Mouse (Mus musculus): ENCODE data around the gene Rsbn1. TPM values are rescaled to one million over a fixed set of nuclear protein-coding genes. Genes with fewer than 3 reads are reported as not detected.

Rsbn1 gene
- polyA plus RNA-seq, 1 experiment from 2014 or later: 21.1 TPM

GRCm38 (mm10) chr3:103984556-103984955 lies 70.6 kb downstream of the Rsbn1 start:
- no peak overlapping the region for H3K4me2 ChIP-seq
- H3K4me3 ChIP-seq (ENCODE audit: low read depth, low read length): no peak overlapping the region
- no peak overlapping the region for H3K27ac ChIP-seq (ENCODE audit: low read depth, low read length)
- H3K9me3 ChIP-seq (ENCODE audit: control insufficient read depth, low read length): no peaks in the 10 kb centered on the region
- ATAC-seq (ENCODE audit: low FRiP score) (no peak), DNase-seq (ENCODE audit: low spot score, missing footprints) (no peak)
- 74% methylated on average over 4 of the region's 4 CpGs for WGBS
- no peaks in the 10 kb centered on the region for H3K36me3 ChIP-seq (ENCODE audit: control insufficient read depth, insufficient read depth, low read length)
- no peaks in the 10 kb centered on the region for H3K4me1 ChIP-seq (ENCODE audit: control insufficient read depth, insufficient read depth, low read length)
- no peaks in the 10 kb centered on the region for H3K27me3 ChIP-seq (ENCODE audit: control insufficient read depth, insufficient read depth, low read length)
- H3K9ac ChIP-seq (ENCODE audit: low read length): no peak overlapping the region

DNA sequence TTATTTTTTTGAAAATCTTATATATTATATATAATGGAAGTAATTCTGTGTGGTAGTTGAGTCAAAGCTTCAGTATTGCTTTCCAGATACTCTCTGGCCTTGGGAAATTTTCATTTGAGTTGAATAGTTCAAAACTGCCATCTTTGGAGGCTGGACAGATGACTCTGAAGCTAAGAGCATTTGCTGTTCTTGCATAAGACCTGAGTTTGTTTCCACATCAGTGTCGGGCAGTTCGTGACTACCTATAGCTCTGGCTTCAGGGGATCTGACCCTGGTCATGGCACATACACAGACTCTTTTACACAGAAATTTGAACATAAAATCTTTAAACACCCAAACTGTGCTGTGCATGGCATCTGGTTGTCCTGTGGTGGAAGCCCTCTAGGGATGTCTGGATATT lies 71.3 kb downstream of the Rsbn1 start:
- Histone ChIP-seq H3K9ac (ENCODE audit: low read length) (no peak overlapping the region), H3K4me2 (no peak overlapping the region), H3K27me3 (ENCODE audit: control insufficient read depth, insufficient read depth, low read length) (no peaks in the 10 kb centered on the region), H3K4me1 (ENCODE audit: control insufficient read depth, insufficient read depth, low read length) (no peaks in the 10 kb centered on the region), H3K9me3 (ENCODE audit: control insufficient read depth, low read length) (no peaks in the 10 kb centered on the region), H3K36me3 (ENCODE audit: control insufficient read depth, insufficient read depth, low read length) (peaks cover under 1% of the 10 kb centered on the region; the same call in 1 of the 2 replicates), H3K27ac (ENCODE audit: low read depth, low read length) (no peak overlapping the region), H3K4me3 (ENCODE audit: low read depth, low read length) (no peak overlapping the region)
- WGBS: 94% methylated on average over 2 of the region's 2 CpGs
- DNase-seq (ENCODE audit: low spot score, missing footprints) (no peak), ATAC-seq (ENCODE audit: low FRiP score) (no peak)

GRCm38 (mm10) chr3:103987831-103988432 lies 74.0 kb downstream of the Rsbn1 start:
- Histone ChIP-seq H3K27ac (ENCODE audit: low read depth, low read length) (no peak overlapping the region), H3K4me2 (no peak overlapping the region), H3K36me3 (ENCODE audit: control insufficient read depth, insufficient read depth, low read length) (peaks cover 11% of the 10 kb centered on the region; the same call in 1 of the 2 replicates), H3K27me3 (ENCODE audit: control insufficient read depth, insufficient read depth, low read length) (no peaks in the 10 kb centered on the region), H3K4me3 (ENCODE audit: low read depth, low read length) (no peak overlapping the region), H3K9me3 (ENCODE audit: control insufficient read depth, low read length) (no peaks in the 10 kb centered on the region), H3K9ac (ENCODE audit: low read length) (no peak overlapping the region), H3K4me1 (ENCODE audit: control insufficient read depth, insufficient read depth, low read length) (no peaks in the 10 kb centered on the region)
- ATAC-seq (ENCODE audit: low FRiP score) (no peak), DNase-seq (ENCODE audit: low spot score, missing footprints) (no peak)
- 66% methylated on average over 5 of the region's 5 CpGs for WGBS

DNA sequence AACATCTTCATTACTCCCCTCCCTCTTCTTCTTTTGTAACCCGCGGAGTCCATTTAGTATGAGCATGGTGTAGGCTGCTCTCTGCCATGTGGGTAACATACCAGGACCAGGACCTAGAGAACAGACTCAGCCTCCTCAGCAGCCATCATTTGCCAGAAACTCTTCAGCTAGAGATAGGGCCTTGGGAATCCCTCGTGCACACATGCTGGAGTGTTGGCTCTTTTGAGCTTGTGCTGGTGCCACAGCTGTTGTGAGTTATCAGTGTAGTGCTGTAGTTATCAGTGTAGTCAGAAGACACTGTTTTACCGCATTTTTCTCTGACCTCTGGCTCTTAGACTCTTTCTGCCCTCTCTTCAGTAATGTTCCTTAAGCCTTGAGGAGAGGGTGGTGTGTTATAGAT lies 75.4 kb downstream of the Rsbn1 start:
- no peaks in the 10 kb centered on the region for H3K4me1 ChIP-seq (ENCODE audit: control insufficient read depth, insufficient read depth, low read length)
- DNase-seq (ENCODE audit: low spot score, missing footprints) (no peak), ATAC-seq (ENCODE audit: low FRiP score) (no peak)
- H3K36me3 ChIP-seq (ENCODE audit: control insufficient read depth, insufficient read depth, low read length): peaks cover 11% of the 10 kb centered on the region; the same call in 1 of the 2 replicates
- H3K9ac ChIP-seq (ENCODE audit: low read length): no peak overlapping the region
- H3K4me3 ChIP-seq (ENCODE audit: low read depth, low read length): no peak overlapping the region
- no peak overlapping the region for H3K4me2 ChIP-seq
- WGBS: 91% methylated on average over 4 of the region's 4 CpGs
- no peaks in the 10 kb centered on the region for H3K9me3 ChIP-seq (ENCODE audit: control insufficient read depth, low read length)
- no peak overlapping the region for H3K27ac ChIP-seq (ENCODE audit: low read depth, low read length)
- no peaks in the 10 kb centered on the region for H3K27me3 ChIP-seq (ENCODE audit: control insufficient read depth, insufficient read depth, low read length)

DNA sequence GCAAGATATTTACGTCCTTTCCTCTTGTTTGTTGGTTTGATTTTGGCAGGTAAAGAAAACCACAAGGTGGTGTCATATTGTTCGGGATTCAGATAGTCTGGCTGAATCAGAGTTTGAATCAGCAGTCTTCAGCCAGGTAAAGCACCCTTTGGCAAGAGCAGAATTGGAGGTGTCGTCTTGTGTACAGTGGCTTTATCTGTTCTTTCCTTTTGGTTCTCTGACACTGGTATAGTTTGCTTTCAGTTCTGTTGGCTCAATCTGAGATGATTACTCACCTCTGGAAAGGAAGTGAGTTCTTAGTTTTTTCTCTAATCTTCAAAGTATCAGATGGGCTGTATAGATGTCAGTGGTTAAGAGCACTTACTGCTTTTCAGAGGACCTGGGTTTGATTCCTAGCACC lies 77.4 kb downstream of the Rsbn1 start:
- Histone ChIP-seq H3K27ac (ENCODE audit: low read depth, low read length) (no peak overlapping the region), H3K4me3 (ENCODE audit: low read depth, low read length) (no peak overlapping the region), H3K4me1 (ENCODE audit: control insufficient read depth, insufficient read depth, low read length) (no peaks in the 10 kb centered on the region), H3K9ac (ENCODE audit: low read length) (no peak overlapping the region), H3K36me3 (ENCODE audit: control insufficient read depth, insufficient read depth, low read length) (peaks cover 15% of the 10 kb centered on the region; the same call in 1 of the 2 replicates), H3K27me3 (ENCODE audit: control insufficient read depth, insufficient read depth, low read length) (no peaks in the 10 kb centered on the region), H3K9me3 (ENCODE audit: control insufficient read depth, low read length) (no peaks in the 10 kb centered on the region), H3K4me2 (no peak overlapping the region)
- ATAC-seq (ENCODE audit: low FRiP score) (no peak), DNase-seq (ENCODE audit: low spot score, missing footprints) (no peak)
- 95% methylated on average over 3 of the region's 3 CpGs for WGBS

DNA sequence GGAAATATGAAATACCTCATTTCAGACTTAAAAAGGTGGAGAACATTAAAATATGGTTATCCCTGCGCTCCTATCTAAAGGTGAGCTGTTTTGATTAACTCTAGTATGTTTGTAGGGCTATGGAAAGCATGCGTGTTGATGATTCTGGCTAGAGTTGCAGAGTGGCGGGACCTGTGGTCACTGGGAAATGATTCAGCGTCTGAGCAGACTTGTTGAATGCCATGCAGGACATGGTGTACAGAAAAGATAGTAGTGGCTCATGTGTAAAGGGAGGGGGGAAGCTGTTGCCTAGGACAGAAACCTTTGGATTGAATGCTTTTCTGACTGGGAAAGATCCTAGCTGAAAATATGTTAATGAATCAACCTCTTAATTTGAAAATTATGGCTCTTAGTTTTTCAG lies 84.8 kb downstream of the Rsbn1 start:
- DNase-seq (ENCODE audit: low spot score, missing footprints) (no peak), ATAC-seq (ENCODE audit: low FRiP score) (no peak)
- H3K27ac ChIP-seq (ENCODE audit: low read depth, low read length): no peak overlapping the region
- H3K4me2 ChIP-seq: no peak overlapping the region
- H3K4me1 ChIP-seq (ENCODE audit: control insufficient read depth, insufficient read depth, low read length): no peaks in the 10 kb centered on the region
- H3K9me3 ChIP-seq (ENCODE audit: control insufficient read depth, low read length): no peaks in the 10 kb centered on the region
- H3K4me3 ChIP-seq (ENCODE audit: low read depth, low read length): no peak overlapping the region
- no peak overlapping the region for H3K9ac ChIP-seq (ENCODE audit: low read length)
- H3K36me3 ChIP-seq (ENCODE audit: control insufficient read depth, insufficient read depth, low read length): peaks cover 9% of the 10 kb centered on the region
- no peaks in the 10 kb centered on the region for H3K27me3 ChIP-seq (ENCODE audit: control insufficient read depth, insufficient read depth, low read length)
- 93% methylated on average over 4 of the region's 4 CpGs for WGBS

GRCm38 (mm10) chr3:104006896-104007466 lies 93.1 kb downstream of the Rsbn1 start:
- H3K9ac ChIP-seq (ENCODE audit: low read length): no peak overlapping the region
- no peak overlapping the region for H3K4me2 ChIP-seq
- no peak overlapping the region for H3K27ac ChIP-seq (ENCODE audit: low read depth, low read length)
- H3K4me3 ChIP-seq (ENCODE audit: low read depth, low read length): no peak overlapping the region
- peaks cover 14% of the 10 kb centered on the region for H3K36me3 ChIP-seq (ENCODE audit: control insufficient read depth, insufficient read depth, low read length)
- no peak for ATAC-seq (ENCODE audit: low FRiP score)
- 92% methylated on average over 8 of the region's 8 CpGs for WGBS
- DNase-seq (ENCODE audit: low spot score, missing footprints): no peak
- H3K27me3 ChIP-seq (ENCODE audit: control insufficient read depth, insufficient read depth, low read length): no peaks in the 10 kb centered on the region
- no peaks in the 10 kb centered on the region for H3K4me1 ChIP-seq (ENCODE audit: control insufficient read depth, insufficient read depth, low read length)
- H3K9me3 ChIP-seq (ENCODE audit: control insufficient read depth, low read length): no peaks in the 10 kb centered on the region

DNA sequence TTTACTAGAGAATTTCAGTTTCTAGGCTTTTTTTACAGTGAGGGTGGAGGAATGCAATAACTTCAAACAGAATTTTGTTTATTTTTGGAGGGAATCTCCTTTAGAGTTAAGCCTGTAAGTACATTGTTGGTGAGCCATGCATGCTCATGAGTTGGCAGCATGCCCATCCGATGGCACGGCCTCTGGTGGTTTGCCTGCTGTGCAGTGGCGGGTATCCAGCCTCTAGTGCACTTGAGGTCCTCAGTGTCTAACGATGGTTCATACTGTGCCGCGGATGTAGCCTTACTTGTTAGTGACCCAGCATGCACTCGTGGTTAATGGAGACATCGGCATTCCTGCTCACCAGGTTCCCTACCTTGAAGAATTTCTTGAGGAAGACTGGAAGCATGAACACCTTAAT lies 93.6 kb downstream of the Rsbn1 start:
- ATAC-seq (ENCODE audit: low FRiP score) (no peak), DNase-seq (ENCODE audit: low spot score, missing footprints) (no peak)
- Histone ChIP-seq H3K4me1 (ENCODE audit: control insufficient read depth, insufficient read depth, low read length) (no peaks in the 10 kb centered on the region), H3K9ac (ENCODE audit: low read length) (no peak overlapping the region), H3K9me3 (ENCODE audit: control insufficient read depth, low read length) (no peaks in the 10 kb centered on the region), H3K27ac (ENCODE audit: low read depth, low read length) (no peak overlapping the region), H3K4me2 (no peak overlapping the region), H3K4me3 (ENCODE audit: low read depth, low read length) (no peak overlapping the region), H3K27me3 (ENCODE audit: control insufficient read depth, insufficient read depth, low read length) (no peaks in the 10 kb centered on the region), H3K36me3 (ENCODE audit: control insufficient read depth, insufficient read depth, low read length) (peaks cover 14% of the 10 kb centered on the region)
- WGBS: 93% methylated on average over 8 of the region's 8 CpGs

GRCm38 (mm10) chr3:104009924-104010662 lies 96.2 kb downstream of the Rsbn1 start:
- Histone ChIP-seq H3K4me3 (ENCODE audit: low read depth, low read length) (no peak overlapping the region), H3K4me1 (ENCODE audit: control insufficient read depth, insufficient read depth, low read length) (no peaks in the 10 kb centered on the region), H3K4me2 (no peak overlapping the region), H3K9ac (ENCODE audit: low read length) (no peak overlapping the region), H3K9me3 (ENCODE audit: control insufficient read depth, low read length) (no peaks in the 10 kb centered on the region), H3K36me3 (ENCODE audit: control insufficient read depth, insufficient read depth, low read length) (peaks cover 7% of the 10 kb centered on the region; the same call in 1 of the 2 replicates), H3K27me3 (ENCODE audit: control insufficient read depth, insufficient read depth, low read length) (no peaks in the 10 kb centered on the region), H3K27ac (ENCODE audit: low read depth, low read length) (no peak overlapping the region)
- DNase-seq (ENCODE audit: low spot score, missing footprints) (no peak), ATAC-seq (ENCODE audit: low FRiP score) (no peak)
- 90% methylated on average over 5 of the region's 5 CpGs for WGBS

Measured in midbrain, embryonic 11.5 days (tissue).